19 mouse cellular contexts compared by ENCODE assay signal in the genomic region with DNA sequence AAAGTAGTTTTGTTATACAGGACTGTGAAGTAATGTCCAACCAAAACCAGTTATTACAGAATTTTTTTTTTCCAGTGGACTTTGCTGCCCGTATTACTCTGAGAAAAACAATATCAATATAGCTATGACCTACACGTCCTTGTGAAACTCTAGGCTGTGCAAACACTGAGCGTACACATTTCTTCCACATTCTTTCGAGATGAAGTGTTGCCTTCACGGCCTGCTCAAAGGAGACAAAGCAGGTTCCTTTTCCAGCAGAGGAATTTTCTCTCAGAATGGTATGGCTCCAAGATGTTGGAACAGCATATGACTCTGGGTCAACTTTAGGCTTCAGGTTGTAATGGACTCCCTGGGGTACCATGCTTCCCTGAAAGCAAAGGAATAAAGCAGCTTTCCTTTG.
DNase-seq lines count a peak whose midpoint lies in the region; ATAC-seq and TF ChIP-seq lines count a peak whose summit lies in the region.
"Had no signal": no experiment of that assay in that cellular context is flagged by ENCODE, and none has a peak within 500 bp of the region (broad histone marks: within the 10 kb centered on the region; RNA-seq: fewer than 3 reads in every experiment).

No protein-coding gene starts in this region.

- no peak for TF ChIP-seq CTCF in intestine, postnatal 0 days (IDR thresholded peaks at IDR 0.05; ENCODE audit: low read depth)
- TF ChIP-seq CTCF in lung, postnatal 0 days (IDR thresholded peaks at IDR 0.05): no peak
- no peak for TF ChIP-seq CTCF in lung, adult 2 months (IDR thresholded peaks at IDR 0.05; ENCODE audit: insufficient read depth, low read length)

- peak; percentile 68 for TF ChIP-seq EP300 in lung, postnatal 0 days (IDR thresholded peaks at IDR 0.05)

- WGBS in intestine, embryonic 14.5 days: 31% methylated on average over 5 of the region's 5 CpGs
- 32% methylated on average over 5 of the region's 5 CpGs for WGBS in intestine, postnatal 0 days
- 33% methylated on average over 5 of the region's 5 CpGs for WGBS in lung, postnatal 0 days
- WGBS in lung, adult 2 months: 58% methylated on average over 5 of the region's 5 CpGs
- 40% methylated on average over 5 of the region's 5 CpGs for WGBS in embryonic facial prominence, embryonic 14.5 days
- WGBS in stomach, embryonic 16.5 days: 38% methylated on average over 5 of the region's 5 CpGs

- H3K9me3 ChIP-seq in intestine, embryonic 14.5 days (ENCODE audit: control insufficient read depth, low read length): no peaks in the 10 kb centered on the region
- no peaks in the 10 kb centered on the region for H3K9me3 ChIP-seq in intestine, postnatal 0 days (ENCODE audit: control insufficient read depth)
- H3K9me3 ChIP-seq in lung, postnatal 0 days (ENCODE audit: low read length): no peaks in the 10 kb centered on the region
- no peaks in the 10 kb centered on the region for H3K9me3 ChIP-seq in embryonic facial prominence, embryonic 14.5 days (ENCODE audit: control insufficient read depth, low read length)
- no peaks in the 10 kb centered on the region for H3K9me3 ChIP-seq in stomach, embryonic 16.5 days (replicated peaks; ENCODE audit: control insufficient read depth, low read length)
- H3K9me3 ChIP-seq: forebrain, embryonic 15.5 days; heart, embryonic 15.5 days; kidney, embryonic 15.5 days; midbrain, embryonic 12.5 days had no signal

- H3K36me3 ChIP-seq in intestine, embryonic 14.5 days (ENCODE audit: control insufficient read depth, insufficient read depth, low read length): no peaks in the 10 kb centered on the region
- H3K36me3 ChIP-seq in intestine, postnatal 0 days (ENCODE audit: control insufficient read depth, insufficient read depth): no peaks in the 10 kb centered on the region
- no peaks in the 10 kb centered on the region for H3K36me3 ChIP-seq in lung, postnatal 0 days (ENCODE audit: insufficient read depth, low read length)
- no peaks in the 10 kb centered on the region for H3K36me3 ChIP-seq in embryonic facial prominence, embryonic 14.5 days (ENCODE audit: control insufficient read depth, insufficient read depth, low read length)
- H3K36me3 ChIP-seq in stomach, embryonic 16.5 days (ENCODE audit: control insufficient read depth, insufficient read depth, low read length): no peaks in the 10 kb centered on the region
- H3K36me3 ChIP-seq: forebrain, embryonic 15.5 days; heart, embryonic 15.5 days; kidney, embryonic 15.5 days; midbrain, embryonic 12.5 days had no signal

- TF ChIP-seq POLR2A in lung, adult 2 months (IDR thresholded peaks at IDR 0.05; ENCODE audit: borderline replicate concordance, extremely low read depth, low read depth, low read length): no peak

- no peak overlapping the region for H3K4me2 ChIP-seq in intestine, embryonic 14.5 days (ENCODE audit: low read length)
- H3K4me2 ChIP-seq in intestine, postnatal 0 days (replicated peaks; ENCODE audit: low read depth): no peak overlapping the region
- no peak overlapping the region for H3K4me2 ChIP-seq in lung, postnatal 0 days (replicated peaks; ENCODE audit: low read depth, low read length)
- no peak overlapping the region for H3K4me2 ChIP-seq in embryonic facial prominence, embryonic 14.5 days (ENCODE audit: low read depth, low read length)
- H3K4me2 ChIP-seq in stomach, embryonic 16.5 days (ENCODE audit: low read depth, low read length): no peak overlapping the region
- H3K4me2 ChIP-seq: forebrain, embryonic 15.5 days; heart, embryonic 15.5 days; hindbrain, embryonic 14.5 days; kidney, embryonic 15.5 days; midbrain, embryonic 12.5 days had no signal

- no peak overlapping the region for H3K4me3 ChIP-seq in intestine, embryonic 14.5 days (ENCODE audit: low read depth, low read length)
- H3K4me3 ChIP-seq in intestine, postnatal 0 days (ENCODE audit: low read depth, low read length): no peak overlapping the region
- H3K4me3 ChIP-seq in lung, postnatal 0 days (ENCODE audit: low read depth, low read length): no peak overlapping the region
- H3K4me3 ChIP-seq in lung, adult 2 months (replicated peaks; ENCODE audit: extremely low read depth, low read depth, low read length): no peak overlapping the region
- no peak overlapping the region for H3K4me3 ChIP-seq in embryonic facial prominence, embryonic 14.5 days (ENCODE audit: low read depth, low read length)
- H3K4me3 ChIP-seq in stomach, embryonic 16.5 days (replicated peaks; ENCODE audit: low read length): no peak overlapping the region
- H3K4me3 ChIP-seq: forebrain, embryonic 15.5 days; heart, embryonic 15.5 days; kidney, embryonic 15.5 days; left cerebral cortex, adult 2 months; midbrain, embryonic 12.5 days had no signal

- H3K4me1 ChIP-seq in intestine, embryonic 14.5 days (replicated peaks; ENCODE audit: control insufficient read depth, insufficient read depth, low read length): no peaks in the 10 kb centered on the region
- H3K4me1 ChIP-seq in intestine, postnatal 0 days (replicated peaks; ENCODE audit: control insufficient read depth, insufficient read depth, low read length): no peaks in the 10 kb centered on the region
- H3K4me1 ChIP-seq in lung, postnatal 0 days (ENCODE audit: insufficient read depth, low read depth, low read length): no peaks in the 10 kb centered on the region
- H3K4me1 ChIP-seq in lung, adult 2 months (ENCODE audit: control insufficient read depth, insufficient read depth, low read length): no peaks in the 10 kb centered on the region
- no peaks in the 10 kb centered on the region for H3K4me1 ChIP-seq in embryonic facial prominence, embryonic 14.5 days (ENCODE audit: control insufficient read depth, insufficient read depth, low read length)
- no peaks in the 10 kb centered on the region for H3K4me1 ChIP-seq in stomach, embryonic 16.5 days (ENCODE audit: control insufficient read depth, insufficient read depth, low read length)
- H3K4me1 ChIP-seq: kidney, embryonic 15.5 days; midbrain, embryonic 12.5 days had no signal

- no peak overlapping the region for H3K27ac ChIP-seq in intestine, embryonic 14.5 days (ENCODE audit: low read depth)
- no peak overlapping the region for H3K27ac ChIP-seq in intestine, postnatal 0 days (ENCODE audit: low read depth, low read length)
- H3K27ac ChIP-seq in lung, postnatal 0 days (ENCODE audit: low read length): no peak overlapping the region
- no peak overlapping the region for H3K27ac ChIP-seq in embryonic facial prominence, embryonic 14.5 days (replicated peaks; ENCODE audit: low read depth, low read length)
- H3K27ac ChIP-seq in stomach, embryonic 16.5 days (ENCODE audit: low read length): no peak overlapping the region
- H3K27ac ChIP-seq: forebrain, embryonic 15.5 days; heart, embryonic 15.5 days; hindbrain, embryonic 14.5 days; kidney, embryonic 15.5 days; left cerebral cortex, adult 2 months; midbrain, embryonic 12.5 days had no signal

- H3K27me3 ChIP-seq in intestine, embryonic 14.5 days (replicated peaks; ENCODE audit: control insufficient read depth, insufficient read depth, low read length): no peaks in the 10 kb centered on the region
- no peaks in the 10 kb centered on the region for H3K27me3 ChIP-seq in intestine, postnatal 0 days (replicated peaks; ENCODE audit: control insufficient read depth, insufficient read depth, low read length)
- H3K27me3 ChIP-seq in lung, postnatal 0 days (replicated peaks; ENCODE audit: insufficient read depth, low read length): no peaks in the 10 kb centered on the region
- H3K27me3 ChIP-seq in embryonic facial prominence, embryonic 14.5 days (replicated peaks; ENCODE audit: control insufficient read depth, insufficient read depth, low read length): no peaks in the 10 kb centered on the region
- H3K27me3 ChIP-seq in stomach, embryonic 16.5 days (ENCODE audit: control insufficient read depth, insufficient read depth, low read length): no peaks in the 10 kb centered on the region
- H3K27me3 ChIP-seq: forebrain, embryonic 15.5 days; heart, embryonic 15.5 days; kidney, embryonic 15.5 days; midbrain, embryonic 12.5 days had no signal

- no peak overlapping the region for H3K9ac ChIP-seq in intestine, embryonic 14.5 days (ENCODE audit: low read length)
- H3K9ac ChIP-seq in intestine, postnatal 0 days (ENCODE audit: low read depth, low read length): no peak overlapping the region
- no peak overlapping the region for H3K9ac ChIP-seq in lung, postnatal 0 days (replicated peaks; ENCODE audit: low read depth)
- H3K9ac ChIP-seq in embryonic facial prominence, embryonic 14.5 days (ENCODE audit: low read depth, low read length): no peak overlapping the region
- no peak overlapping the region for H3K9ac ChIP-seq in stomach, embryonic 16.5 days (ENCODE audit: low read length)
- H3K9ac ChIP-seq: forebrain, embryonic 15.5 days; heart, embryonic 15.5 days; hindbrain, embryonic 14.5 days; kidney, embryonic 15.5 days; midbrain, embryonic 12.5 days had no signal

- peak; percentile 62; the same call in 1 of the 2 replicates for ATAC-seq in intestine, embryonic 14.5 days (replicated peaks; ENCODE audit: low FRiP score, low TSS enrichment, low read depth)
- no peak for ATAC-seq in intestine, postnatal 0 days
- peak; percentile 88 for ATAC-seq in lung, postnatal 0 days
- ATAC-seq in embryonic facial prominence, embryonic 14.5 days (ENCODE audit: low read depth): 0 out of 2 replicates have a peak, but pooled peaks have one; percentile 37
- ATAC-seq in stomach, embryonic 16.5 days (ENCODE audit: insufficient read depth, low FRiP score): peak; percentile 69; the same call in 1 of the 2 replicates
- ATAC-seq: forebrain, embryonic 15.5 days had no signal

- no peak for DNase-seq in intestine, embryonic 14.5 days (ENCODE audit: low spot score)
- DNase-seq in lung, postnatal 0 days (ENCODE audit: low spot score): peak; percentile 78
- no peak for DNase-seq in lung, adult 2 months
- DNase-seq in embryonic facial prominence, embryonic 14.5 days (ENCODE audit: low spot score): peak; percentile 44
- no peak for DNase-seq in kidney, postnatal 10 days
- no peak for DNase-seq in cerebellum, postnatal 36 days
- DNase-seq: adrenal gland, postnatal 14 days; cerebellum, adult 8-10 months; heart, postnatal 4 days; kidney, adult 11 months; thymus, postnatal 25 days had no signal

Comparison
In these comparisons a context has a peak if more than half of its experiments do, and no peak if none do; other contexts are left out.
1. DNase-seq: peak in lung, postnatal 0 days (single experiment) and embryonic facial prominence, embryonic 14.5 days (single experiment); none in intestine, embryonic 14.5 days (single experiment), lung, adult 2 months (single experiment), kidney, postnatal 10 days (single experiment) and cerebellum, postnatal 36 days (0 of 2).